Mouse (Mus musculus): ENCODE measurements at regions not wholly inside any gene's neighbourhood (a gene's known extent, or its start where the extent isn't known, plus 50 kb on each side); places are given as distances from the start of the nearest gene placed in this dataset.

DNA sequence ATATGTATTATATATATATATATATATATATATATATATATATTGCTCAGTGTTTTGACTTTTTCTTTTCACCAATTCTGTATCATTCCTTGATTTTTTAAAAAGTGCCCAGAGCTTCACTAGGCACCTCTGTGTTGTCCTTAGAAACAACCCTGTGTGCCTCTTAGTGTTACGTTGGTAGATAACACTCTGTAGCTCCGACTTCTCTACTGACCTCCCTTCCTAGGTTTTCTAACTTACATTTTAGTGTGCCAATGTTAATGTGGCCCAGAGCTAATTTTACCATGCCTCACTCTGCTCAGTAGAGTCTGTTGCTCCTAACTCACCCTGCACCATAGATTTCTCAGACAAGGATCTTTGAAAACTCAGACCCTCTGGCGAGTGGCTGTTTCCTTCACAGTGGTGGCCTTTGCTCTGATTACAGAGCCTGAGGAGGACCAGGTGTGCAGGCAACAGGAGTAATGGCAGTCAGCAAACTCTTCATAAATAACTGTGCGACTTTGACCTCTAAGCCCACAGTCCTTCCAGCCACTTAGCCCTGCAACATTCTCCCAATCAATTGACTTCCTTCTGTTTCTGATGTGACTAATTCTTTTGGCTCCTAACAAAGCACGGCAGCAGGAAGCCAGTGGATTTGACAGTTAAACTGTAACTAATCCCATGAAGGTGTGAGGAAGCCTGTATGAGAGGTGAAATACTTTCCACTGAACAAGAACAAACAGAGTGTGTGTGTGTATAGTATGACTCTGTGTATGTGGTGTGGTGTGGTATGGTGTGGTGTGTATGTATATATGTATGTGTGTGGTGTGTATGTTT lies 53.6 kb upstream of the Actr3 start:
- H3K9ac ChIP-seq (replicated peaks), result no peak overlapping the region
- no peaks in the 10 kb centered on the region for H3K9me3 ChIP-seq
- H3K4me3 ChIP-seq (replicated peaks), result no peak overlapping the region
- 80% methylated on average over 5 of the region's 5 CpGs for WGBS
- no peaks in the 10 kb centered on the region for H3K27me3 ChIP-seq
- H3K27ac ChIP-seq, result no peak overlapping the region
- no peak overlapping the region for H3K4me2 ChIP-seq (replicated peaks)
- H3K4me1 ChIP-seq (replicated peaks), result no peaks in the 10 kb centered on the region
- no peak for ATAC-seq
- no peaks in the 10 kb centered on the region for H3K36me3 ChIP-seq

DNA sequence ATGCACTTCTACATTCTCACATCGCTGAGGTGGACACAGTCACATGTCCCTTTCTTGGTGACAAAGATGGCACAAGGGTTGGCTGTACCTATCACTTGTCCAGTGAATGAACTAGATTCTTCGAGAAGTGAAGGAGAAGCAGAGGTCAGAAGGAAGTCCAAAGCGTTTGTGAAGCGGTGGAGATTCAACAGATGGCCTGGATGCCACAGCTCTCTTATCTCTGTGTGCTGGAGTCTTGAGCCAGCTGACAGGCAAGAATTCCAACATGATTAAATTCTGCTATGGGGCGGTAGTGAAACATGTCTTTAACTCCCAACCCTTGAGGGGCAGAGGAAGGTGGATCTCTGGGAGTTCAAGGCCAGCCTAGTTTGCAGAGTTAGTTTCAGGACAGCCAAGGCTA lies 55.5 kb upstream of the Actr3 start:
- Histone ChIP-seq H3K27me3 (no peaks in the 10 kb centered on the region), H3K9ac (replicated peaks) (no peak overlapping the region), H3K36me3 (no peaks in the 10 kb centered on the region), H3K4me3 (replicated peaks) (no peak overlapping the region), H3K4me1 (replicated peaks) (no peaks in the 10 kb centered on the region), H3K9me3 (no peaks in the 10 kb centered on the region), H3K4me2 (replicated peaks) (no peak overlapping the region), H3K27ac (no peak overlapping the region)
- WGBS, result 94% methylated on average over 5 of the region's 5 CpGs
- no peak for ATAC-seq

DNA sequence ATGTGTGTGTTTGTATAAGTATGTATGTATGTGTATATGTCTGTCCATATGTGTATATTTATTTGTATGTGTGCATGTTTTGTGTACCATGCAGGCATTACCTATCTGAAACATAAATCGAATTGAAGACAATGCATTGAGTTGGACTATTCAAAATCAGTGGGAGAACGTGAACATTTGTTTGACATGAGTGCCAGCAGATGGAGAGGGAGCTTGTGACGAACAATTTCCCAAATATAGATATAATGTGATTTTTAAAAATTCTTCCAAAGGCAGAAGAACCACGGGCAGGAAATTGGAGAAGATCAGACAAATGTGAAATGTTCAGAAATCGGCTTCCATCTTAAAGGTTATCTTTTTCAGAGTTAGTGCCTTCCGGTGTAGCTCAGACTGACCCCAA lies 59.1 kb upstream of the Actr3 start:
- WGBS, result 90% methylated on average over 6 of the region's 6 CpGs
- Histone ChIP-seq H3K27me3 (no peaks in the 10 kb centered on the region), H3K4me2 (replicated peaks) (no peak overlapping the region), H3K36me3 (no peaks in the 10 kb centered on the region), H3K4me1 (replicated peaks) (no peaks in the 10 kb centered on the region), H3K9me3 (no peaks in the 10 kb centered on the region), H3K27ac (no peak overlapping the region), H3K4me3 (replicated peaks) (no peak overlapping the region), H3K9ac (replicated peaks) (no peak overlapping the region)
- ATAC-seq, result no peak

DNA sequence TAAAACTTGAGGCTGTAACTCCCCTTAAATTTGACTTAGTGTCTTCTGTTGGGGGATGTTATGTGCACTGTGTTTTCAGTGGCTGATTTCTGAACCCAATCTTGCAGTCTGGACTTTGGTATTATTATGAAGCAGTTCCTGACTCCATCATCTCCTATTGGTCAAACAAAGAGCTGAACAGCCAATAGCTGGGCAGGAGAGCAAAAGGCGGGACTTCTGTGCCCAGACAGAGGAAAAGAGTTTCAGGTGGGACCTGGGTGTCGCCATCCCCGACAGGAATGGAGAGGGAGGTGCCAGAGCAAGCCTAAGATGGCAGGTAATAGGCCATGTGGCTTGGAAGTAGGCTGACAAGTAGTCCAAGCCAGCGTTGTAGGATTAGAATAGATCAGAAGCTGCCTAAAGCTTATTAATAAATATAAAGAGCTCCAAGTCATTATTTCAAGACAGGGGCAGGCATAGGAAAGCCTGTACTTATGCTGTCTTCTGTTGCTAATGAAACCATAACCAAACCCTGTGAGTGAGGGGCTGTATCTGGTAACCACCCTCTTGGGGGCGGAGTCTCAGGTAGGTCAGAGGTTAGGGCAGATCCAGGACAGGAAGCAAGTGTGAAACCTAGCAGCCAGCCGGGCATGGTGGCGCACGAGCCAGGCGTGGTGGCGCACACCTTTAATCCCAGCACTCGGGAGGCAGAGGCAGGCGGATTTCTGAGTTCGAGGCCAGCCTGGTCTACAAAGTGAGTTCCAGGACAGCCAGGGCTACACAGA lies 60.0 kb upstream of the Actr3 start:
- Histone ChIP-seq H3K9ac (replicated peaks) (no peak overlapping the region), H3K4me2 (replicated peaks) (no peak overlapping the region), H3K4me3 (replicated peaks) (no peak overlapping the region), H3K36me3 (no peaks in the 10 kb centered on the region), H3K4me1 (replicated peaks) (no peaks in the 10 kb centered on the region), H3K27ac (no peak overlapping the region), H3K9me3 (no peaks in the 10 kb centered on the region), H3K27me3 (no peaks in the 10 kb centered on the region)
- 93% methylated on average over 13 of the region's 13 CpGs for WGBS
- no peak for ATAC-seq

DNA sequence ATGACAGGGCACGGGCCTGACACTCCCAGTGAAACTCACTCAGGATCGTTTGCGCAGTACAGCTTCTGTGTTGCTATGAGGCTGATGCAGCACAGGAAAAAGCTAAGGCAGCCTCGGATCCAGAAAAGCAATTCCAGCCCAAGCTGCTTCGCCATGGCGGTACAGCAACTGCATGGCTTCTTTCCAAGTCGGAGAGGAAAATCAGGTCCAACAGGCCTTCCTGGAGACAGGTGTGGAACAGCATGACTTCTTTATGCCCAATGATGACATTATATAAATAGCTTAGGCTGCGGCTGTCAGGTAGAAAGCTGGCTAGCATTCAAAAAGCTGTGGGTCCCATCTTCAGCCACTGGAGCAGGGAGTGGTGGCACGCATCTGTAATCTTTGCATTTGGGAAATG lies 61.5 kb upstream of the Actr3 start:
- H3K9ac ChIP-seq (replicated peaks), result no peak overlapping the region
- no peak for ATAC-seq
- no peak overlapping the region for H3K4me2 ChIP-seq (replicated peaks)
- H3K9me3 ChIP-seq, result no peaks in the 10 kb centered on the region
- H3K4me1 ChIP-seq (replicated peaks), result no peaks in the 10 kb centered on the region
- H3K36me3 ChIP-seq, result no peaks in the 10 kb centered on the region
- no peak overlapping the region for H3K4me3 ChIP-seq (replicated peaks)
- H3K27ac ChIP-seq, result no peak overlapping the region
- WGBS, result 90% methylated on average over 9 of the region's 9 CpGs
- H3K27me3 ChIP-seq, result no peaks in the 10 kb centered on the region

DNA sequence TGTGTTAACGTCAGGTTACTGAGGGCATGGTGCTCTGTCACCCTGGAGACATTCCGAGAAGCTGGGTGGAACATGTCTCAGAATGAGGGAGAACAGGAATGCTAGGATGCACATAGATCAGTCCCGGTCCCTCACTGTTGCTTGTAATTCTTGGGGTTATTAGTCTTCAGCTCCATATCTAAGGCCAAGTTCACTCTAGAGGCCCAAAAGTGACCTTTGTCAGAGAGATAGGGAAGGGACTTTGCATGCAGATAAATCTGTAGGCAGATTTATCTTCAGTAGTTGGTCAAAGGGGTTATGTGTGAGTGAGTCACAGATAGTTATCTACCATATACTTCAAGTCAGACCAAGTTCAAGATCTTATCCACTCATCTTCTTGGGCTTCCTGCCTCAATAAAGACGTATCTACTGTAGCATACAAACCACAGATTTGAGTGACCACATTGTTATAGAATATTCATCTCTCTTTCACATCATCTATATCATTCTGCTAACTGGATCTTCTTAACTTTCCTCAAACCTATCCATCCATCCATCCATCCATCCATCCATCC lies 58.4 kb upstream of the Slc35f5 start:
- no peak overlapping the region for H3K27ac ChIP-seq
- 94% methylated on average over 4 of the region's 4 CpGs for WGBS
- H3K36me3 ChIP-seq, result no peaks in the 10 kb centered on the region
- no peak overlapping the region for H3K4me2 ChIP-seq (replicated peaks)
- ATAC-seq, result no peak
- H3K4me1 ChIP-seq (replicated peaks), result no peaks in the 10 kb centered on the region
- H3K4me3 ChIP-seq (replicated peaks), result no peak overlapping the region
- H3K27me3 ChIP-seq, result no peaks in the 10 kb centered on the region
- no peaks in the 10 kb centered on the region for H3K9me3 ChIP-seq
- no peak overlapping the region for H3K9ac ChIP-seq (replicated peaks)

DNA sequence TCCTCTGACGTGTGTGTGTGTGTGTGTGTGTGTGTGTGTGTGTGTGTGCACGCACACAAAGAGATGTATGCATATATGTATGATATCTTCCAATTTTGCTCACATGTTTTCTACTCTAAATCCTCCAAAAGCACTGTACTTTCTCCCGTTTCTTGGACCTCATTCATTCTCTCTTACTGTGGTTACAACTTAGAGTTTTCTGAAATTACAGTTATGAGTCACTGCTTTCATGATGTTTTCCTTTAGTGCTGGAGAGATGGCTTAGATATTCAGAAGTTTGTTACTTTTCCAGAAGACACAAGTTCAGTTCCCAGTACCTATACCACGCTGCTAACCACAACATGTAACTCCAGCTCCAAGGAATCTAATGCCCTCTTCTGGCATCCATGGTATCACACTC lies 56.5 kb upstream of the Slc35f5 start:
- no peaks in the 10 kb centered on the region for H3K36me3 ChIP-seq
- no peak overlapping the region for H3K27ac ChIP-seq
- no peak overlapping the region for H3K4me2 ChIP-seq (replicated peaks)
- no peak for ATAC-seq
- no peaks in the 10 kb centered on the region for H3K4me1 ChIP-seq (replicated peaks)
- no peak overlapping the region for H3K4me3 ChIP-seq (replicated peaks)
- no peaks in the 10 kb centered on the region for H3K9me3 ChIP-seq
- H3K27me3 ChIP-seq, result no peaks in the 10 kb centered on the region
- H3K9ac ChIP-seq (replicated peaks), result no peak overlapping the region
- WGBS, result 91% methylated on average over 4 of the region's 4 CpGs

DNA sequence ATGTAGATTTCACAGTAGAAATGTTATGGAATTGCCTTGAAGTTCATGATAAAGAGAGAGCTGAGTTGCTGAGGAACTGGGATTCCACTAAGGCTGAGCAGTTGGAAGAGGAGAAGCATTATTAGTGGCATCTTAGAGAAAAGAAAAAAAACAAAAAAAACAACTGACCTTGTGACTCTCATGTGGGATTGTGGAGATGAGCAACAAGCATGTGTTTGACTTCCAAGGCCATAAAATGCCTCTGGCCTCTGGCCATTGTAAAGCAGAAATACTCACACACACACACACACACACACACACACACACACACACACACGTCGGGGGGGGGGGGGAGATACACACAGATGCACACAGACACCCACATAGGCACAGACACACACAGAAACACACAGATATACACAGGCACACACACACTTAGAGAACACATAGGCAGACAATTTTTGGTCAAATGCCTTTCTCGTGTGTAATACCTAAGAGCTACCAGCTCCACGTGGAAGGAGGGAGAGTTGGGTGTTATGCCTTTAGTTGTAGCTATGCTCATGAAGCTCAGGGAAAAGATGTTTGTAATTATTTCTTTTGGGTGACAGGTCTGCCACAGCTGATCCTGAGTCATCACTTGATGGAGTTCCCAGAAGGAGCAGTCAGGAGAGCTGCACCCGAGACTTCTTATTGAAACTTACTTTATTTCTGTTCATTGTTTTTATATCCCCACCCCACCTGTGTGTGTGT lies 52.4 kb upstream of the Slc35f5 start:
- no peak overlapping the region for H3K4me3 ChIP-seq (replicated peaks)
- no peaks in the 10 kb centered on the region for H3K27me3 ChIP-seq
- no peak overlapping the region for H3K27ac ChIP-seq
- H3K9me3 ChIP-seq, result no peaks in the 10 kb centered on the region
- H3K4me1 ChIP-seq (replicated peaks), result no peaks in the 10 kb centered on the region
- WGBS, result 89% methylated on average over 3 of the region's 5 CpGs
- no peak overlapping the region for H3K9ac ChIP-seq (replicated peaks)
- no peak for ATAC-seq
- no peaks in the 10 kb centered on the region for H3K36me3 ChIP-seq
- no peak overlapping the region for H3K4me2 ChIP-seq (replicated peaks)

DNA sequence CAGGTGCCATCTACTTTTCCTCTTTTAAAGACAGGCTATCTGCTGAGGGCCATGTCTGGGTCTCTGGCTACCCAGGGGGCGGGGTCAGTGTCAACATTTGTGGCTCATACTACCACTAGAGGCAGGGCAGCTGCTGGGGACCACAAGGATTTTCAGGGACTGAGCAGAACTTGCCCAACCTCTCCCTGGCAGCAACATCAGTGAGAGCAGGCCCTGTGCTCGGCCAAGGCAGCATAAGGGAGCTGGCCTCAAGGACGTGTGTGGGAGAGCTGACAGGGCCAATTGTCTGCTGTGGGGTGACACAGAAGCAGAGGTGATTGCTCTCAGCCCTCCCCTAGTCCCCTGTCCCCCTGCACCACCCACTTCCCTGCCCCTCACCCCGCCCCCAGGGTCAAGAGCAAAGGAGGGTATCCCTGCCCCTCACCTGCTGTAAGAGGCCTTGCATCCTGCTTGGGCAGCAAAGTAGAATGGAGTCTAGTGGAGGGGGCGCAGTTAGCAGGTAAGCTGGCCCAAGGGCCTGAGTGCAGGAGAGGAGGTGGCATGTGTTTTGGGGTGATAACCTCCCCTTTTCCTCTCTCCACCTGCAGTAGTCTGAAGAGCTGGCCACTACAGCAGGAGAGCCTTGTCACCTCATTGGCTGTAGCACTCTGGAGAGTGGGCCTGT lies 51.7 kb upstream of the Slc35f5 start:
- H3K4me2 ChIP-seq (replicated peaks), result no peak overlapping the region
- H3K27ac ChIP-seq, result no peak overlapping the region
- H3K9ac ChIP-seq (replicated peaks), result no peak overlapping the region
- no peaks in the 10 kb centered on the region for H3K27me3 ChIP-seq
- no peak overlapping the region for H3K4me3 ChIP-seq (replicated peaks)
- no peaks in the 10 kb centered on the region for H3K9me3 ChIP-seq
- no peaks in the 10 kb centered on the region for H3K4me1 ChIP-seq (replicated peaks)
- 72% methylated on average over 5 of the region's 5 CpGs for WGBS
- no peaks in the 10 kb centered on the region for H3K36me3 ChIP-seq
- peak; percentile 30; the same call in 1 of the 2 replicates for ATAC-seq
